Mouse (Mus musculus) embryonic fibroblast, embryonic 13.5 days (primary cell): Measurements from ENCODE around the gene Dynlrb1.

Experiments
- CTCF ChIP-seq: IDR thresholded peaks from 2 replicates; pipeline ENCODE4 v1.5.1; 2011; ENCODE audit warnings: mild to moderate bottlenecking, control low read depth, low read length, moderate library complexity, borderline replicate concordance; ENCODE audit not compliant: insufficient read depth
- POLR2A ChIP-seq: IDR thresholded peaks from 2 replicates; pipeline ENCODE4 v1.6.1; 2011; ENCODE audit warnings: low read depth, mild to moderate bottlenecking, control low read depth, low read length, moderate library complexity

DNA sequence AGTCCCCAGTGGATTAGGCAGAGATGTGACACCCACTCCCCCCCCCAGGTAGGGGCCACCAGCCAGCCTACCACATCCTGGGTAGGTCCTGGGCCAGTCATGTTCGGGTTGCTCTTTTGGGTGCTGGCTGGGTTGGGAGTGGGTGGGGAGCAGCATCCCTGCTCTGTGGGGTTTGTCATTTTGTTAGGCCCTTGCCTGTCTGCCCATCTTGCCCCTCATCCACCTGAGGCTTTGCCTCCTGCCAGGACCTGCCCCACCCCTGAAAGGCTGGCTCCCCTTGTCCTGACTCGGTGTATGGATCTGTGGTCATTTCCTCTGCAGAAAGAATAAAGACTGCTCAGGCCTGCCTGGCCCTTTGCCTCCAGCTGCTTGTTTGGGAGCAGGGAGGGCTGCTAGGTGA lies 41.4 kb downstream of the Dynlrb1 start:
- no peak for TF ChIP-seq CTCF
- TF ChIP-seq POLR2A = no peak
